Mouse (Mus musculus) neural tube, embryonic 13.5 days (tissue): ENCODE results near the gene Hist1h1d. TPM values are rescaled to one million over a fixed set of nuclear protein-coding genes. Genes with fewer than 3 reads are reported as not detected.

Experiments
- ATAC-seq: fragments of 200-750 bp; cut with Nextera tagmentation; 2 replicates; pipeline ENCODE4 v1.8.0; 2017; ENCODE audit warnings: low read depth, mild to moderate bottlenecking, moderate TSS enrichment, moderate library complexity
- H3K27ac ChIP-seq: fragments of 300-500 bp; sonication (generic); replicated peaks from 2 replicates; pipeline ENCODE4 v1.5.1; 2015; ENCODE audit warnings: moderate library complexity, mild to moderate bottlenecking, inconsistent platforms
- H3K27me3 ChIP-seq: fragments of 300-500 bp; sonication (generic); 2 replicates; pipeline ENCODE4 v1.6.1; 2015; ENCODE audit warnings: mild to moderate bottlenecking, inconsistent platforms
- H3K36me3 ChIP-seq: fragments of 300-500 bp; sonication (generic); 2 replicates; pipeline ENCODE4 v1.6.1; 2015; ENCODE audit warnings: mild to moderate bottlenecking, inconsistent platforms
- H3K4me1 ChIP-seq: fragments of 300-500 bp; sonication (generic); replicated peaks from 2 replicates; pipeline ENCODE4 v1.6.1; 2015; ENCODE audit warnings: inconsistent platforms
- H3K4me2 ChIP-seq: fragments of 300-500 bp; sonication (generic); 2 replicates; pipeline ENCODE4 v1.6.1; 2015; ENCODE audit warnings: inconsistent platforms, mild to moderate bottlenecking, moderate library complexity
- H3K4me3 ChIP-seq: fragments of 300-500 bp; sonication (generic); 2 replicates; pipeline ENCODE4 v1.5.1; 2015; ENCODE audit warnings: mild to moderate bottlenecking, inconsistent platforms
- H3K9ac ChIP-seq: fragments of 300-500 bp; sonication (generic); 2 replicates; pipeline ENCODE4 v1.6.1; 2015; ENCODE audit warnings: moderate library complexity, mild to moderate bottlenecking, inconsistent platforms
- H3K9me3 ChIP-seq: fragments of 300-500 bp; sonication (generic); 2 replicates; pipeline ENCODE4 v1.6.1; 2016; ENCODE audit warnings: inconsistent platforms
- WGBS: fragments of 180-500 bp; shearing (Covaris S2); methylation state at CpG from one replicate; pipeline ENCODE4 v1.1.7; 2015; 5-methylcytosine and 5-hydroxymethylcytosine counted together
- polyA plus RNA-seq: library from polyadenylated mRNA; unstranded; fragments of >200 nt; fragmentation: Nextera tagmentation; extraction: Ambion mirVana; gene quantifications from 2 replicates; pipeline ENCODE4 v1.2.1, GENCODE M21; 2015

The Hist1h1d gene
- polyA plus RNA-seq, 1 experiment from 2014 or later, result 0.22 TPM

DNA sequence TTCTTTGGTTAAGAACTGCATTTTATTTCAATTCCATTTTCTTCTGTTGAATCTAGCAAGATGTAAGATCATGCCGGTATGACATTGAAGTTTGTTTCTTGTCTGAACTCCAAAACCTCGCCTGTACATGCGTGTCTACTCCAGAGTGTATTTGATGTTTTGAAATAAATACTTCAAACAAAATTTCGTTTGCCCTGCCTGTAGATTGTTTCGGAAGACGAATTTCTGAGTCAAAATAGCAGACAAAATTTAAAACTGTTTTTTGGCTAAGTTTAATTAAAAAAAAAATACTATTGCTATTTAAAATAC, 34.8 kb upstream of the Hist1h1d start:
- H3K27me3 ChIP-seq, result no peaks in the 10 kb centered on the region
- no peak overlapping the region for H3K9ac ChIP-seq
- peaks cover 19% of the 10 kb centered on the region for H3K4me1 ChIP-seq
- H3K9me3 ChIP-seq, result no peaks in the 10 kb centered on the region
- no peak overlapping the region for H3K27ac ChIP-seq
- peak overlapping the region; percentile 79 for H3K4me2 ChIP-seq
- 0% methylated on average over 6 of the region's 6 CpGs for WGBS
- H3K4me3 ChIP-seq, result peak overlapping the region; percentile 50
- no peaks in the 10 kb centered on the region for H3K36me3 ChIP-seq
- no peak for ATAC-seq

DNA sequence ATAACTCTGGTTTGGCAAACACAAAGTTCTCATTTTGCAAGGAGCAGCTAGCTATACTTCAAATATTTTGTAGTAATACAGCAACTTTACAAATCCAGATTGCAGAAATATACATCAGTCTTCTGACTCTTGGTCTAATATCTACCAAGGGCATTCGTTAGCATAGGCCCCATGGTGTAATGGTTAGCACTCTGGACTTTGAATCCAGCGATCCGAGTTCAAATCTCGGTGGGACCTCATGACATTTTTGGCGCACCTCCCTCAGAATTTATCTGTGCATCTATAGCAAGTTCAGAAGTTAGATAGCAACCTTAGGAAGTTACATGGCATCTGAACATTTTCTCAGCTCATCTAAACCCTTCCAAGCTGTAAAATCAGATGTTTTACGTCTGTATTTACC, 34.2 kb upstream of the Hist1h1d start:
- ATAC-seq, result peak; percentile 51; the same call in 1 of the 2 replicates
- peak overlapping the region; percentile 67; the same call in 1 of the 2 replicates for H3K27ac ChIP-seq
- WGBS, result 0% methylated on average over 6 of the region's 6 CpGs

DNA sequence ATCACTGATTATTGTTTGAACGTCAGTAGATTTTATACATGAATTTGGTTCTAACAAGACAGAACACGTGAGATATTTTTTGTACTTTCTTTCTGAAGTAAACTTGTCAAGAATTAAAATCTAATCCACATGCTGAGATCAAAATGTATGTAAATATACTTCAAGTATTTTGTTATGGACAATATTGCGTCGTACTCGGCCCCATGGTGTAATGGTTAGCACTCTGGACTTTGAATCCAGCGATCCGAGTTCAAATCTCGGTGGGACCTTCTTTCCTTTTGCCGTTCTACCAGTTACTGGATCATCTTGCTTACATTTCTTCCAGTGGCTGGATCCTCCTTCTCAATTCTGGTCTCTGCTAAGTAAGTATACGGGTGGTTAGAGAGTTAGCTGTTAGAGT, 33.6 kb upstream of the Hist1h1d start:
- Histone ChIP-seq H3K9ac (0 out of 2 replicates have a peak overlapping the region, but pooled peaks have one; percentile 23), H3K4me2 (peak overlapping the region; percentile 79), H3K27me3 (no peaks in the 10 kb centered on the region), H3K4me1 (peaks cover 19% of the 10 kb centered on the region), H3K27ac (peak overlapping the region; percentile 67; the same call in 1 of the 2 replicates), H3K4me3 (peak overlapping the region; percentile 50), H3K36me3 (no peaks in the 10 kb centered on the region), H3K9me3 (no peaks in the 10 kb centered on the region)
- under 1% methylated on average over 10 of the region's 10 CpGs for WGBS
- ATAC-seq, result 0 out of 2 replicates have a peak, but pooled peaks have one; percentile 19

More for the DNA sequence above, 34.2 kb upstream of the Hist1h1d start:
- 0 out of 2 replicates have a peak overlapping the region, but pooled peaks have one; percentile 23 for H3K9ac ChIP-seq
- H3K4me2 ChIP-seq, result peak overlapping the region; percentile 79
- H3K9me3 ChIP-seq, result no peaks in the 10 kb centered on the region
- no peaks in the 10 kb centered on the region for H3K27me3 ChIP-seq
- H3K36me3 ChIP-seq, result no peaks in the 10 kb centered on the region
- peak overlapping the region; percentile 50 for H3K4me3 ChIP-seq
- peaks cover 19% of the 10 kb centered on the region for H3K4me1 ChIP-seq

- H3K9ac ChIP-seq, result no peak overlapping the region
- ATAC-seq, result no peak
- no peaks in the 10 kb centered on the region for H3K9me3 ChIP-seq
- no peaks in the 10 kb centered on the region for H3K36me3 ChIP-seq
- H3K4me1 ChIP-seq, result peaks cover 22% of the 10 kb centered on the region
- no peaks in the 10 kb centered on the region for H3K27me3 ChIP-seq
- H3K4me3 ChIP-seq, result no peak overlapping the region
- peak overlapping the region; percentile 26 for H3K4me2 ChIP-seq
- no peak overlapping the region for H3K27ac ChIP-seq
- WGBS, result under 1% methylated on average over 14 of the region's 14 CpGs
Measured at GRCm38 (mm10) chr13:23521703-23522102, 31.4 kb upstream of the Hist1h1d start.

DNA sequence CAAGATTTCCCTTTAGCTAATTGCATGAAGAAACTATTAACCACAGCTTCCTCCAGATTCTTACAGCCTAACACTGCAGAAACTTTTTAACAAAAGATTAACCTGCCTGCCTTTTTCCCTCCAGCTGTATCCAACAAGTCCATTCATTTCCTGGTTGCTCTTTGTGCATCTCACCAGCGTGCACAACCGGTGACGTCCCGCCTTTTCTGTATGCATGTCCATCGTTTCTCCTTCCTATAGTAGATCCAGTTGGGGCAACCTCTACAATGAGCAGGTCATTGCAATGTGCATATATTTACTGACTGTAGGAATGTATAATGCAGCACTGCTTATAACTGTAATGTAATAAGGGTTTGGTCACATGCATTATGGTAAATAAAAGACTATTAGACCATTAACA, 29.1 kb upstream of the Hist1h1d start:
- H3K4me1 ChIP-seq, result peaks cover 28% of the 10 kb centered on the region
- H3K4me2 ChIP-seq, result no peak overlapping the region
- no peak overlapping the region for H3K9ac ChIP-seq
- no peak for ATAC-seq
- WGBS, result 49% methylated on average over 5 of the region's 5 CpGs
- no peaks in the 10 kb centered on the region for H3K27me3 ChIP-seq
- H3K4me3 ChIP-seq, result no peak overlapping the region
- H3K9me3 ChIP-seq, result no peaks in the 10 kb centered on the region
- H3K36me3 ChIP-seq, result no peaks in the 10 kb centered on the region
- no peak overlapping the region for H3K27ac ChIP-seq

GRCm38 (mm10) chr13:23524654-23525053, 28.4 kb upstream of the Hist1h1d start:
- Histone ChIP-seq H3K27ac (no peak overlapping the region), H3K4me3 (no peak overlapping the region), H3K9ac (no peak overlapping the region), H3K4me2 (no peak overlapping the region), H3K27me3 (no peaks in the 10 kb centered on the region), H3K4me1 (peaks cover 28% of the 10 kb centered on the region), H3K36me3 (no peaks in the 10 kb centered on the region), H3K9me3 (no peaks in the 10 kb centered on the region)
- 10% methylated on average over 5 of the region's 5 CpGs for WGBS
- 0 out of 2 replicates have a peak, but pooled peaks have one; percentile 26 for ATAC-seq

DNA sequence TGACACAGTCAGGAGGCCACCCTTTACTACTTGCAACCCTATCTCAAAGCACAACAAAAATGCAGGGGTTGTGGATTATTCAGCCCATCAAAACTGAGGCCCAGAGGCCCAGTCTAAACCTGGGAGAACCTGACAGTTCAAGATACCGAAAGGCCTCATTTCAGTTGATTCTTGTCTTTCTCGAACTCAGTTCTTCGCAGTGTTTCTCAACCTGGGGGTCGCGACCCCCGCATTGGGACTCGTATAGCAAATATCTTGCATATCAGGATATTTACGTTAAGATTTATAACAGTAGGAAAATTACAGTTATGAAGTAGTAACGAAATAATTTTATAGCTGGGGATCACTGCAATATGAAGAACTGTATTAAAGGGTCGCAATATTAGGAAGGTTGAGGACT, 27.2 kb upstream of the Hist1h1d start:
- Histone ChIP-seq H3K4me1 (peaks cover 28% of the 10 kb centered on the region), H3K4me2 (peak overlapping the region; percentile 55), H3K4me3 (peak overlapping the region; percentile 48), H3K27me3 (no peaks in the 10 kb centered on the region), H3K9ac (no peak overlapping the region), H3K36me3 (no peaks in the 10 kb centered on the region), H3K9me3 (no peaks in the 10 kb centered on the region), H3K27ac (no peak overlapping the region)
- no peak for ATAC-seq
- whole genome bisulfite sequencing, result 4% methylated on average over 10 of the region's 10 CpGs

- peak overlapping the region; percentile 72 for H3K9ac ChIP-seq
- no peaks in the 10 kb centered on the region for H3K36me3 ChIP-seq
- peaks cover 28% of the 10 kb centered on the region for H3K4me1 ChIP-seq
- no peaks in the 10 kb centered on the region for H3K27me3 ChIP-seq
- whole genome bisulfite sequencing, result 1% methylated on average over 17 of the region's 17 CpGs
- H3K4me3 ChIP-seq, result peak overlapping the region; percentile 48
- H3K4me2 ChIP-seq, result peak overlapping the region; percentile 55
- H3K9me3 ChIP-seq, result no peaks in the 10 kb centered on the region
- ATAC-seq, result 0 out of 2 replicates have a peak, but pooled peaks have one; percentile 21
- peak overlapping the region; percentile 83 for H3K27ac ChIP-seq
Measured at GRCm38 (mm10) chr13:23526312-23526711, 26.8 kb upstream of the Hist1h1d start.

DNA sequence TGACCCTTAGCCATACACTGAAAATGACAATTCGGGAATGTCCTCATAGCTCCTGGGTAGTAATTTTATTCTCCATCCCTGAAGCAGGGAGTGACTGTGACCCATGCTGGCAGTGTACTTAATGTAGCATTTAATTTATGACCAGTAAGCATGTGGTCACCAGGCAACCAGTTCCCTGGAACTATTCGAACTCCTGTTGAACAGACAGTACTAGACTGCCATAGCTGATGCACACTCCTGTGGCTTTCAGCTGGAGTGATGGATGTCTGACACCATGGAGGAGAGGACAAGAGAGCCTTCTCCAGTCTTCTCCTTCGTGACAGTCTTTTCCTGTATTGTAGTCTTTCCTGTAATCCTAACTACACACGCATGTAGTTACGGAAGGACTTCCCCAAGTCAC, 24.1 kb upstream of the Hist1h1d start:
- Histone ChIP-seq H3K27me3 (no peaks in the 10 kb centered on the region), H3K9me3 (no peaks in the 10 kb centered on the region), H3K4me3 (no peak overlapping the region), H3K4me1 (peaks cover 45% of the 10 kb centered on the region), H3K27ac (no peak overlapping the region), H3K9ac (no peak overlapping the region), H3K4me2 (peak overlapping the region; percentile 74; the same call in 1 of the 2 replicates), H3K36me3 (no peaks in the 10 kb centered on the region)
- WGBS, result 35% methylated on average over 5 of the region's 5 CpGs
- ATAC-seq, result no peak

DNA sequence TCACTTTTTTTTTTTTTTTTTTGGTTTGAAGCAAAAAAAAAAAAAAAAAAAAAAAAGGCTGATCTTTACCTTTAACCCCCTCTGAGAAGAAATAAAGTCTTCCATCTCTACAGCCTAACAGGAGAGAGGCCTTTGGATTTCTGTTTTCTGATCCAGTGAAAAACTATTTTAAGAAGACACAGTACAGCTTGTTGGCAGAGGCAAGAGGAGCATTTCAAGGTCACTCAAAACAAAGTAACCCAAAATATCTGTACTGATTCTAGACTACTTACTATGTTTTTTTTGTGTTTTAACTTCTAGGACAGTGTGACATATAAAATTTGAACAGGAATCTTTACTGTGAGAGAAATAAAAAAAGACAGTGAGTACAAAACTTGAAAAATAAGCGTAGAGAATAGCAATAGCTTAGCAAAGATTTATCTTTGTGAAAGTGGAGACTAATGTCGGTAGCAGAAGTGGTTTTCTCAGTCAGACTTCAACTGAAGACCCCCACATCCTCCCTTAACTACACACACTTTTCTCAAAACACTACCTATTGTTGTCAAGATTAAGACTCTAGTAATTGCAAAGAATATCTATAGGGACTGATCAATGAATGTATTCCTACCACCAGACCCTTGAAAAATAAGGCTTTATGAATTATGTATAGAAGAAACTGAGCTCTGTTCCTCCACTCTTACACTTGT, 23.4 kb upstream of the Hist1h1d start:
- H3K4me1 ChIP-seq, result peaks cover 51% of the 10 kb centered on the region
- peak overlapping the region; percentile 74 for H3K4me2 ChIP-seq
- no peaks in the 10 kb centered on the region for H3K9me3 ChIP-seq
- peak overlapping the region; percentile 85 for H3K9ac ChIP-seq
- no peaks in the 10 kb centered on the region for H3K36me3 ChIP-seq
- 30% methylated on average over 2 of the region's 2 CpGs for WGBS
- ATAC-seq, result no peak
- peak overlapping the region; percentile 96 for H3K27ac ChIP-seq
- peak overlapping the region; percentile 59 for H3K4me3 ChIP-seq
- H3K27me3 ChIP-seq, result no peaks in the 10 kb centered on the region

DNA sequence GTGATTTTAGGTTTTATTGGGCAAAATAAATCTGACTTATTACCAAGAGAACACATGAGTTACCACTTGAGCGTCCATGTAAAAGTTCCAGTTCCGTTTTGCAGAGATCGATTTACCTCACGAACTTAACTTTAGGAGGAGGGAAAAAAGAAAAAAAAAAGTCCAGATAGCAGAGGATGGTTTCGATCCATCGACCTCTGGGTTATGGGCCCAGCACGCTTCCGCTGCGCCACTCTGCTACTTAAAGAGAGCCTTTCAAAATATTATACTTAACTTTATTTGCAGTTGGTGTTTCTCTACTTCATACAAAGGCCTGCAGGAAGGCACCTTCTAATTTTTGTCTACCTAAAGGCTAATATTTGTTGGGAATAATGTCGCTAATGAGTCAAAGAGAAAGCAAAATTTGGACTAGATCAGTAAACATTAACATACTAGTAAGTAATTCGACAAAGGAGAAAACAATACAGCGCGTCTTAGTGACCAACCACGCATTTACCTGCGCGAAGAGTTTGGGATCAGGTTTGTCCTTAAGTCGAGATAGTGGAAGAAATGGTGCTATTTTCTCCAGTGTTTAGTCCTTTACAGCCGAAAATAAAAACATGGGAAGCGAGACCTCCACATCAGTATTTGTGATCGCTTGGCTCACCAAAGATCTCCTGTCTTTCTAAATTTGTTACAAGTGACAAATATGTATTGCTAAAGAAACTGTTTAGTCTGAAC, 22.7 kb upstream of the Hist1h1d start:
- H3K36me3 ChIP-seq, result no peaks in the 10 kb centered on the region
- no peak for ATAC-seq

More for the DNA sequence above, 22.7 kb upstream of the Hist1h1d start:
- WGBS, result under 1% methylated on average over 20 of the region's 20 CpGs
- Histone ChIP-seq H3K4me3 (peak overlapping the region; percentile 59), H3K9ac (peak overlapping the region; percentile 85), H3K27me3 (no peaks in the 10 kb centered on the region), H3K27ac (peak overlapping the region; percentile 96), H3K9me3 (no peaks in the 10 kb centered on the region), H3K4me2 (peak overlapping the region; percentile 74), H3K4me1 (peaks cover 50% of the 10 kb centered on the region)
